Mouse (Mus musculus): ENCODE results near the gene Hist2h2bb. TPM values are rescaled to one million over a fixed set of nuclear protein-coding genes. Genes with fewer than 3 reads are reported as not detected.

Hist2h2bb gene
- total RNA-seq, 1 experiment from 2014 or later: 7,416 TPM

Other genes starting within 250 kb of the Hist2h2bb start
- gene Vps45, start 211.3 kb upstream of the Hist2h2bb start, total RNA-seq (2017): 14.0 and 29.1 TPM in 2 replicates
- 24.3 and 34.7 TPM in 2 replicates for gene Otud7b, start 165.2 kb upstream of the Hist2h2bb start, total RNA-seq (2017)
- not detected in 2 replicates for gene Mtmr11, start 107.7 kb upstream of the Hist2h2bb start, total RNA-seq (2017)
- gene Sf3b4, start 97.4 kb upstream of the Hist2h2bb start, total RNA-seq (2017): 15.9 and 24.9 TPM in 2 replicates
- gene Sv2a, start 88.6 kb upstream of the Hist2h2bb start, total RNA-seq (2017): 1.2 and 3.3 TPM in 2 replicates
- gene Bola1, start 50.0 kb upstream of the Hist2h2bb start, total RNA-seq (2017): 34.6 and 41.7 TPM in 2 replicates
- 114 and 199 TPM in 2 replicates for gene Hist2h2ab, start 49.9 kb upstream of the Hist2h2bb start, total RNA-seq (2017)
- gene Hist2h2ac, start 48.9 kb upstream of the Hist2h2bb start, total RNA-seq (2017): 1,288 and 1,422 TPM in 2 replicates
- 11.9 and 14.6 TPM in 2 replicates for gene Hist2h2be, start 48.6 kb upstream of the Hist2h2bb start, total RNA-seq (2017)
- 51.2 and 125 TPM in 2 replicates for gene Hist2h3c2, start 30.6 kb upstream of the Hist2h2bb start, total RNA-seq (2017)
- gene Hist2h2aa2, start 29.5 kb upstream of the Hist2h2bb start, total RNA-seq (2017): 336 and 1,520 TPM in 2 replicates
- 3,498 and 3,576 TPM in 2 replicates for gene Hist2h2aa1, start 24.3 kb upstream of the Hist2h2bb start, total RNA-seq (2017)
- 3.7 TPM in 1 of 2 replicates, not detected in the other for gene Hist2h3c1, start 23.1 kb upstream of the Hist2h2bb start, total RNA-seq (2017)
- 44.6 and 53.3 TPM in 2 replicates for gene Hist2h4, start 6.4 kb upstream of the Hist2h2bb start, total RNA-seq (2017)
- 222 and 285 TPM in 2 replicates for gene Hist2h3b, start 1.1 kb upstream of the Hist2h2bb start, total RNA-seq (2017)
- gene Fcgr1, start 24.2 kb downstream of the Hist2h2bb start, total RNA-seq (2017): 1.7 and 4.9 TPM in 2 replicates
- gene BC107364, start 182.6 kb downstream of the Hist2h2bb start, total RNA-seq (2017): not detected in 2 replicates